Mouse (Mus musculus) kidney, embryonic 15.5 days (tissue): ENCODE data around the gene Cxxc4. TPM values are rescaled to one million over a fixed set of nuclear protein-coding genes. Genes with fewer than 3 reads are reported as not detected.

Experiments
- ATAC-seq: fragments of 200-750 bp; cut with Nextera tagmentation; replicated peaks from 2 replicates; pipeline ENCODE4 v1.8.0; 2017; ENCODE audit warnings: moderate TSS enrichment; ENCODE audit not compliant: low FRiP score
- H3K27ac ChIP-seq: fragments of 300-500 bp; sonication (generic); 2 replicates; pipeline ENCODE4 v1.5.1; 2015; ENCODE audit warnings: mild to moderate bottlenecking, inconsistent platforms
- H3K27me3 ChIP-seq: fragments of 300-500 bp; sonication (generic); 2 replicates; pipeline ENCODE4 v1.6.1; 2015; ENCODE audit warnings: inconsistent platforms
- H3K36me3 ChIP-seq: fragments of 300-500 bp; sonication (generic); 2 replicates; pipeline ENCODE4 v1.6.1; 2015; ENCODE audit warnings: inconsistent platforms
- H3K4me1 ChIP-seq: fragments of 300-500 bp; sonication (generic); 2 replicates; pipeline ENCODE4 v1.6.1; 2015; ENCODE audit warnings: inconsistent platforms
- H3K4me2 ChIP-seq: fragments of 300-500 bp; sonication (generic); 2 replicates; pipeline ENCODE4 v1.6.1; 2015; ENCODE audit warnings: moderate library complexity, mild to moderate bottlenecking, inconsistent platforms
- H3K4me3 ChIP-seq: fragments of 300-500 bp; sonication (generic); replicated peaks from 2 replicates; pipeline ENCODE4 v1.5.1; 2015; ENCODE audit warnings: mild to moderate bottlenecking, inconsistent platforms
- H3K9ac ChIP-seq: fragments of 300-500 bp; sonication (generic); 2 replicates; pipeline ENCODE4 v1.6.1; 2015; ENCODE audit warnings: mild to moderate bottlenecking, inconsistent platforms
- H3K9me3 ChIP-seq: fragments of 300-500 bp; sonication (generic); replicated peaks from 2 replicates; pipeline ENCODE4 v1.6.1; 2016; ENCODE audit warnings: inconsistent platforms
- WGBS: fragments of 180-500 bp; shearing (Covaris S2); methylation state at CpG from one replicate; pipeline ENCODE4 v1.1.7; 2015; ENCODE audit warnings: mixed read lengths; 5-methylcytosine and 5-hydroxymethylcytosine counted together
- microRNA counts: library from miRNA; unstranded; fragments of <30 nt; microRNA quantifications from one replicate; lab custom pipeline; 2016
- microRNA-seq: library from miRNA; unstranded; fragments of <30 nt; microRNA quantifications from one replicate; pipeline ENCODE4, GENCODE M21; 2016
- polyA plus RNA-seq: library from polyadenylated mRNA; unstranded; fragments of >200 nt; fragmentation: Nextera tagmentation; extraction: Ambion mirVana; gene quantifications from 2 replicates; pipeline ENCODE4 v1.2.1, GENCODE M21; 2015

Cxxc4 gene
- polyA plus RNA-seq, 1 experiment from 2014 or later: 6.5 TPM

DNA sequence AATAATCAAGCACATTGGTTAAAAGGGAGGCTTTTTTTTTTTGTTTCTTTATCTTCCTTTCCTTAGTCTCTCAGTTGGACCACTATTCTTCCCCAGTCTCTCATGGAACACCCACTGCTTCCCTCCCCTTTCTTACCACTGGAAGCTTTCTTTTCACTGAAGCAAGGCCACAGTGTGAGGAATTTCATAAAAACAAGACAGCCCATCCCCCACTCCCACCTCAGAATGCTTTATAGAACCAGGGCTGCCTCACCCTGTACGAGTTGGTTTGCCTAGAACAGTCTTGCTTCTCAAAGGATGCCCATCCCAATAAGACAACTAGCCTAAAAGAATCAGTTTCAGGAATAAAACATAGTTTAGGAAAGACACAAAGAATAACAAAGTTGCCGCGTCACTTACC lies 23.0 kb downstream of the Cxxc4 start:
- no peaks in the 10 kb centered on the region for H3K9me3 ChIP-seq
- H3K27ac ChIP-seq: no peak overlapping the region
- WGBS: 57% methylated on average over 3 of the region's 3 CpGs
- no peaks in the 10 kb centered on the region for H3K36me3 ChIP-seq
- H3K4me2 ChIP-seq: no peak overlapping the region
- ATAC-seq: no peak
- no peak overlapping the region for H3K9ac ChIP-seq
- H3K27me3 ChIP-seq: no peaks in the 10 kb centered on the region
- H3K4me1 ChIP-seq: no peaks in the 10 kb centered on the region
- no peak overlapping the region for H3K4me3 ChIP-seq

- Histone ChIP-seq H3K9me3 (no peaks in the 10 kb centered on the region), H3K4me2 (no peak overlapping the region), H3K27ac (no peak overlapping the region), H3K4me1 (0 out of 2 replicates have a peak, but pooled peaks cover 3% of the 10 kb centered on the region), H3K27me3 (no peaks in the 10 kb centered on the region), H3K36me3 (no peaks in the 10 kb centered on the region), H3K9ac (no peak overlapping the region), H3K4me3 (no peak overlapping the region)
- ATAC-seq: no peak
These were observed 43.4 kb downstream of the Cxxc4 start for GRCm38 (mm10) chr3:134279655-134280054.

DNA sequence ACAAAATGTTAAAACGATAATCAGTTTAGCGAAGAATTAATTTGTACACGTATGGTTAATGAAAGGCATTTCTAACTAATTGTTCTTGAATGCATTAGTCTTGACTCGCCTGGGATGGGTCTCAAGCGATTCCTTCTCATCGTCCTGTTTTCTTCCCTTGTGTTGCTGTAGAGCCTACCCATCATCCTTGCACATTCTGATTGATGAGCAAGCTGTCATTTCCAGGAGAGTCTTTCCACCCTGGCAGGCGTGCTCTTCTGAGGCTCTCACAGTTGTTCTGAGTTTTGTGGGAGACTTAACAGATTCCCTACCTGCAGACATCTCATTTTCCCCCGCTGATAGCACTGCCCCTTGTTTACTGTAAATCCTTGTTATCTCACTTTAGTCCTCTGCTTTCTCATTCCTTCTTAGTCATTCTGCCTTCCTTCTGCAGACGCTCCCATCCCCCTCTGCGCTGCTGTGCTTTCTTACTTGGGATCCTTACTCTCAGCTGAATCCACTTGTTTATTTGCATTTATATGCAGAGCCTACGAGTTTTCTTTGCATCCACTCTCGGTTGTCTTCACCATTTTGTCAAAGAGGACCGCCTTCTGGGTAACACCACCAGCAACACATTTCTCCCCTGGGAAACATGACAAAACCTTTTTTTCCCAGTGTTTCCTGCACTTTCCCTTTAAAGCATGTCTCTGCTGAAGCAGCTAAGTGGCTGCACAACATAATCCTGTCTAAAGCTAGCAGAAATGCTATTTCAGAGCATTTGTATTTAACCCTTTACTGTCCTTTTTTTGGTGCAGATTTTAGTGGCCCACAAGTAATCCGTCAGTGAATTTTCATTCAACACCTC lies 45.5 kb downstream of the Cxxc4 start:
- 39% methylated on average over 14 of the region's 14 CpGs for WGBS
- Histone ChIP-seq H3K4me3 (no peak overlapping the region), H3K27me3 (no peaks in the 10 kb centered on the region), H3K27ac (no peak overlapping the region), H3K4me1 (0 out of 2 replicates have a peak, but pooled peaks cover 3% of the 10 kb centered on the region), H3K9ac (no peak overlapping the region), H3K4me2 (peak overlapping the region; percentile 27), H3K9me3 (no peaks in the 10 kb centered on the region), H3K36me3 (no peaks in the 10 kb centered on the region)
- no peak for ATAC-seq

DNA sequence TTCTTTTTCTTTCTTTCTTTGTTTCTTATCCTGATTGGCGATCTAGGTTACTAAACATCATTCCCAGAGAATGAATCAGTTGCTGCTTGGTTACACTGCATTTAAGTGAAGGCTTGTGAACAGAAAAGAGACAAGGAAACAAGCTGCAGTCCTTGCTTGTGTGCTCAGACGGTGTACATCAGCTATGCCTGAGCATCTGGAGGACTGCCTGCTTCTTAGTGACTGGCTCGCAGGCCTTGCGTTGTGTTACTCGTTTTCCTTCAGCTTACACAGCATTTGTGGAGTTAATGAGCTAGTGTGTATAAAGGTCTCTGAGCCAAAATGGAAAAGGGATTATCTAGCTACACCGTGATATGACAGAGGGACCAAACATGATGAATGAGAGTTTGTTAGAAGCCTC lies 58.9 kb downstream of the Cxxc4 start:
- 80% methylated on average over 6 of the region's 6 CpGs for WGBS
- no peak overlapping the region for H3K4me2 ChIP-seq

GRCm38 (mm10) chr3:134302681-134303491 lies 66.6 kb downstream of the Cxxc4 start:
- H3K27ac ChIP-seq: no peak overlapping the region
- H3K27me3 ChIP-seq: no peaks in the 10 kb centered on the region
- WGBS: 27% methylated on average over 21 of the region's 21 CpGs
- no peak for ATAC-seq
- 0 out of 2 replicates have a peak, but pooled peaks cover 10% of the 10 kb centered on the region for H3K4me1 ChIP-seq
- peak overlapping the region; percentile 50 for H3K4me2 ChIP-seq
- H3K36me3 ChIP-seq: no peaks in the 10 kb centered on the region
- peak overlapping the region; percentile 16; the same call in 1 of the 2 replicates for H3K4me3 ChIP-seq
- no peaks in the 10 kb centered on the region for H3K9me3 ChIP-seq
- no peak overlapping the region for H3K9ac ChIP-seq

More for the DNA sequence above, 58.9 kb downstream of the Cxxc4 start:
- Histone ChIP-seq H3K4me1 (no peaks in the 10 kb centered on the region), H3K4me3 (no peak overlapping the region), H3K27me3 (no peaks in the 10 kb centered on the region), H3K27ac (no peak overlapping the region), H3K9me3 (no peaks in the 10 kb centered on the region), H3K36me3 (no peaks in the 10 kb centered on the region), H3K9ac (no peak overlapping the region)
- ATAC-seq: no peak

DNA sequence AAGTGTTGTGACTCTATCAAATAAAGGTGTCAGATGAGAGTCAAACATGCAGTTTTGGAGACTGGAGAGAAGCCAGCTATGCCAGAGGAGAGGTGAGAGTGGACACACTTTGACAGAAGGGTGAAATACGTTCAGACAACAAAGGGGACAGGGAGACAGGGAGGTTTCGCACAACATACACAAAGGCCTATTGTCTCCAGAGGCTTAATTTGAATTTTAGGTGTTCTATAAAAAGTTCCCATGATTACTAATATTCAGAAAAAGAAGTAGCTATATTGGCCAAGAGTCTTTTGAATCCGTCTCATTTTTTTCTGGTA lies 67.2 kb downstream of the Cxxc4 start:
- H3K27ac ChIP-seq: no peak overlapping the region
- ATAC-seq: no peak
- no peaks in the 10 kb centered on the region for H3K36me3 ChIP-seq
- 0 out of 2 replicates have a peak, but pooled peaks cover 10% of the 10 kb centered on the region for H3K4me1 ChIP-seq
- H3K4me2 ChIP-seq: peak overlapping the region; percentile 50
- H3K9me3 ChIP-seq: no peaks in the 10 kb centered on the region
- H3K4me3 ChIP-seq: peak overlapping the region; percentile 16; the same call in 1 of the 2 replicates
- H3K27me3 ChIP-seq: no peaks in the 10 kb centered on the region
- H3K9ac ChIP-seq: no peak overlapping the region
- WGBS: 54% methylated on average over 3 of the region's 3 CpGs

DNA sequence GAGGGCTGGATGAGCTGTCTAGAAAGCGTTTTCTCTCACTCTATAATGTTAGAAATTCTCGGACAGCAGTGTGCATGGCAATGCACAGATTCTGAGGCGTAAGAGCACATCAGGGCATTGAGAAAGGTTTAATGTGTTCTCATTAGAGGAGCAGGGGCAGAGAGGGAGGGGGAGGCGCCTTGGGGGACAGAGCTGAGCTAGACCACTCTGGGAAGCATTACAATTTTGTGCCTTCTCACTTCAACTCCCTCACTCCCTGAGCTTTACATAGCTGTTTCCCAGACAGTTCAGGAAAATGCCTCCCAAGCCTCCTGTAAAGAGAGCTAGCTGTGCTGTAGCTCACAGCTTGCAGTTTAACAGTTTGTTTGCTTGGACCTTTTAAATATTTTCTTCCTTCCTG lies 70.2 kb downstream of the Cxxc4 start:
- WGBS: 40% methylated on average over 4 of the region's 4 CpGs

DNA sequence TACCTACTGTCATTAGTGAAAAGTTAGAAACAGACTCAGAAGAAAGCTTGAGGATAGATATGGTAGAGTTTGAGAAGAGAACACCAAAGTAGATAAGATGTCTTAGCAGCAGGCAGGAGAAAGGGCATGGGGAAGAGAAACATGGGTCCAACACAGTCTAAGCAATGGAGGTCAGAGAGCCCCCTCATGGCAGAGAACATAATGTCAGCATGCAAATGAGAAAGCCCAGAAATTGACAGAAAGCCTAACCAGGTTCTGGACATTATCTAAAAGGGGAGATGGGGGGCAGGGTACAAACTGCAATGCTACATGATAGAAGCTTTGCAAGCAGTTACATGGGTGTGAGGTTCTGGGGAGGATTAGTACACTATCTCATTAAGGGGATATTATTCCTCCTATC lies 71.5 kb downstream of the Cxxc4 start:
- no peak overlapping the region for H3K4me3 ChIP-seq
- ATAC-seq: no peak

More for the DNA sequence above, 70.2 kb downstream of the Cxxc4 start:
- H3K27me3 ChIP-seq: no peaks in the 10 kb centered on the region
- no peaks in the 10 kb centered on the region for H3K9me3 ChIP-seq
- H3K27ac ChIP-seq: no peak overlapping the region
- no peak overlapping the region for H3K4me2 ChIP-seq
- no peak for ATAC-seq
- no peak overlapping the region for H3K4me3 ChIP-seq
- no peaks in the 10 kb centered on the region for H3K36me3 ChIP-seq
- H3K9ac ChIP-seq: no peak overlapping the region
- 0 out of 2 replicates have a peak, but pooled peaks cover 10% of the 10 kb centered on the region for H3K4me1 ChIP-seq

More for the DNA sequence above, 71.5 kb downstream of the Cxxc4 start:
- H3K27me3 ChIP-seq: no peaks in the 10 kb centered on the region
- H3K9ac ChIP-seq: no peak overlapping the region
- no peak overlapping the region for H3K4me2 ChIP-seq
- H3K4me1 ChIP-seq: 0 out of 2 replicates have a peak, but pooled peaks cover 8% of the 10 kb centered on the region
- no peaks in the 10 kb centered on the region for H3K36me3 ChIP-seq
- no peaks in the 10 kb centered on the region for H3K9me3 ChIP-seq
- no peak overlapping the region for H3K27ac ChIP-seq

MicroRNA genes within 50 kb of the gene (microRNA counts, 519-probe panel; counts per million panel counts)
- 2,543 counts per million, percentile 48 among the panel's probes with 10 or more counts for microRNA mmu-miR-1895 (lab: Ali Mortazavi, UCI)

Small RNA genes within 50 kb of the gene (microRNA-seq; reads per million reads assigned to microRNA genes)
- not detected for gene Mir1895
